ENCODE assay signal across 20 mouse cellular contexts in the genomic region with DNA sequence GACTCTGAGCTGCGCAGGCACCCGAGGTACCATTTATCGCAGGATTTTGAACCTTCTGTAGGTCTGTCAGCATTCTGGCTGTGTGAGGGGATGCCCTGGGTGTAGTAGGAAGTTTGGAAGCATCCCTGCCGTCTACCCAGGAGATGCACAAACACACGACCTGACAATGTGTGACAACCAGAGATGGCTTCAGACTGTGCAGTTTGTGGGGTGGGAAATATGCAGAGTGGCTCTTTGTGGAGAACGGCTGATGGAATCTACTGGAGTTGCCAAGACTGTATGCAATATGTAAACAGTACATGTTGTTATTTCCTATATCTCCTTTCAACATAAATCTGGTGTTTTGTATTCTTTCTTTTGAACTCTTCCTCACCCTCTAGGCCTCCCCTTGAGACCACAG. TPM values are rescaled to one million over a fixed set of nuclear protein-coding genes. Genes with fewer than 3 reads are reported as not detected.
DNase-seq lines count a peak whose midpoint lies in the region; ATAC-seq and TF ChIP-seq lines count a peak whose summit lies in the region.
"Had no signal": no experiment of that assay in that cellular context is flagged by ENCODE, and none has a peak within 500 bp of the region (broad histone marks: within the 10 kb centered on the region; RNA-seq: fewer than 3 reads in every experiment).

No protein-coding gene starts in this region.

- no peak overlapping the region for H3K9ac ChIP-seq in intestine, embryonic 15.5 days
- H3K9ac ChIP-seq in intestine, postnatal 0 days (ENCODE audit: low read depth, low read length), result no peak overlapping the region
- no peak overlapping the region for H3K9ac ChIP-seq in lung, embryonic 16.5 days (ENCODE audit: low read length)
- no peak overlapping the region for H3K9ac ChIP-seq in midbrain, postnatal 0 days (replicated peaks; ENCODE audit: low read length, poor library complexity, severe bottlenecking)
- no peak overlapping the region for H3K9ac ChIP-seq in midbrain, embryonic 16.5 days (ENCODE audit: low read depth, low read length)
- H3K9ac ChIP-seq: embryonic facial prominence, embryonic 13.5 days; forebrain, embryonic 12.5 days; heart, embryonic 12.5 days; hindbrain, embryonic 14.5 days had no signal

- no peak for TF ChIP-seq CTCF in intestine, postnatal 0 days (IDR thresholded peaks at IDR 0.05; ENCODE audit: low read depth)
- no peak for TF ChIP-seq CTCF in midbrain, postnatal 0 days (IDR thresholded peaks at IDR 0.05)

- H3K4me2 ChIP-seq in intestine, embryonic 15.5 days (replicated peaks), result no peak overlapping the region
- H3K4me2 ChIP-seq in intestine, postnatal 0 days (replicated peaks; ENCODE audit: low read depth), result no peak overlapping the region
- H3K4me2 ChIP-seq in lung, embryonic 16.5 days (ENCODE audit: low read depth, low read length), result peak overlapping the region; percentile 0; the same call in 1 of the 2 replicates
- H3K4me2 ChIP-seq in midbrain, postnatal 0 days (ENCODE audit: low read depth, low read length, poor library complexity, severe bottlenecking), result no peak overlapping the region
- H3K4me2 ChIP-seq in midbrain, embryonic 16.5 days (ENCODE audit: low read length), result no peak overlapping the region
- H3K4me2 ChIP-seq: embryonic facial prominence, embryonic 13.5 days; forebrain, embryonic 12.5 days; heart, embryonic 12.5 days; hindbrain, embryonic 14.5 days had no signal

- H3K4me3 ChIP-seq in intestine, embryonic 15.5 days (replicated peaks), result no peak overlapping the region
- H3K4me3 ChIP-seq in intestine, postnatal 0 days (ENCODE audit: low read depth, low read length), result no peak overlapping the region
- H3K4me3 ChIP-seq in lung, embryonic 16.5 days (ENCODE audit: low read length), result no peak overlapping the region
- no peak overlapping the region for H3K4me3 ChIP-seq in midbrain, postnatal 0 days (ENCODE audit: low read depth, low read length)
- no peak overlapping the region for H3K4me3 ChIP-seq in midbrain, embryonic 16.5 days (ENCODE audit: low read depth, low read length)
- H3K4me3 ChIP-seq: embryonic facial prominence, embryonic 13.5 days; forebrain, embryonic 12.5 days; heart, adult 2 months; heart, embryonic 12.5 days; hindbrain, embryonic 10.5 days had no signal

- H3K27ac ChIP-seq in intestine, embryonic 15.5 days, result 0 out of 2 replicates have a peak overlapping the region, but pooled peaks have one; percentile 15
- no peak overlapping the region for H3K27ac ChIP-seq in intestine, postnatal 0 days (ENCODE audit: low read depth, low read length)
- H3K27ac ChIP-seq in lung, embryonic 16.5 days (ENCODE audit: low read length), result peak overlapping the region; percentile 38
- H3K27ac ChIP-seq in midbrain, postnatal 0 days (ENCODE audit: low read depth, low read length), result peak overlapping the region; percentile 38; the same call in 1 of the 2 replicates
- no peak overlapping the region for H3K27ac ChIP-seq in midbrain, embryonic 16.5 days (ENCODE audit: low read length)
- H3K27ac ChIP-seq: embryonic facial prominence, embryonic 13.5 days; forebrain, embryonic 12.5 days; heart, adult 2 months; hindbrain, embryonic 10.5 days; hindbrain, embryonic 14.5 days had no signal

- 0 out of 2 replicates have a peak, but pooled peaks cover 12% of the 10 kb centered on the region for H3K4me1 ChIP-seq in intestine, embryonic 15.5 days (replicated peaks)
- H3K4me1 ChIP-seq in intestine, postnatal 0 days (replicated peaks; ENCODE audit: control insufficient read depth, insufficient read depth, low read length), result 0 out of 2 replicates have a peak, but pooled peaks cover 5% of the 10 kb centered on the region
- peaks cover 21% of the 10 kb centered on the region for H3K4me1 ChIP-seq in lung, embryonic 16.5 days (replicated peaks; ENCODE audit: control insufficient read depth, insufficient read depth, low read length)
- H3K4me1 ChIP-seq in midbrain, postnatal 0 days (ENCODE audit: insufficient read depth, low read length), result no peaks in the 10 kb centered on the region
- H3K4me1 ChIP-seq in midbrain, embryonic 16.5 days (ENCODE audit: control insufficient read depth, insufficient read depth, low read length), result 0 out of 2 replicates have a peak, but pooled peaks cover 2% of the 10 kb centered on the region

- H3K36me3 ChIP-seq in intestine, embryonic 15.5 days, result no peaks in the 10 kb centered on the region
- peaks cover 23% of the 10 kb centered on the region; the same call in 1 of the 2 replicates for H3K36me3 ChIP-seq in intestine, postnatal 0 days (ENCODE audit: control insufficient read depth, insufficient read depth)
- H3K36me3 ChIP-seq in lung, embryonic 16.5 days (ENCODE audit: control insufficient read depth, insufficient read depth, low read length), result no peaks in the 10 kb centered on the region
- H3K36me3 ChIP-seq in midbrain, postnatal 0 days (ENCODE audit: insufficient read depth, low read length), result no peaks in the 10 kb centered on the region
- H3K36me3 ChIP-seq in midbrain, embryonic 16.5 days (ENCODE audit: control insufficient read depth, insufficient read depth, low read length), result no peaks in the 10 kb centered on the region
- H3K36me3 ChIP-seq: embryonic facial prominence, embryonic 13.5 days; forebrain, embryonic 12.5 days; heart, embryonic 12.5 days; hindbrain, embryonic 10.5 days had no signal

- no peak for ATAC-seq in intestine, embryonic 15.5 days
- ATAC-seq in intestine, postnatal 0 days, result no peak
- peak; percentile 86 for ATAC-seq in lung, embryonic 16.5 days (ENCODE audit: low read depth)
- no peak for ATAC-seq in midbrain, postnatal 0 days (ENCODE audit: low FRiP score)
- no peak for ATAC-seq in midbrain, embryonic 16.5 days

- WGBS in intestine, embryonic 15.5 days, result 63% methylated on average over 6 of the region's 6 CpGs
- 63% methylated on average over 6 of the region's 6 CpGs for WGBS in intestine, postnatal 0 days
- 49% methylated on average over 6 of the region's 6 CpGs for WGBS in lung, embryonic 16.5 days
- 58% methylated on average over 6 of the region's 6 CpGs for WGBS in midbrain, postnatal 0 days
- 67% methylated on average over 6 of the region's 6 CpGs for WGBS in midbrain, embryonic 16.5 days

- no peaks in the 10 kb centered on the region for H3K27me3 ChIP-seq in intestine, embryonic 15.5 days (replicated peaks)
- no peaks in the 10 kb centered on the region for H3K27me3 ChIP-seq in intestine, postnatal 0 days (replicated peaks; ENCODE audit: control insufficient read depth, insufficient read depth, low read length)
- no peaks in the 10 kb centered on the region for H3K27me3 ChIP-seq in lung, embryonic 16.5 days (ENCODE audit: control insufficient read depth, insufficient read depth, low read depth, low read length)
- no peaks in the 10 kb centered on the region for H3K27me3 ChIP-seq in midbrain, postnatal 0 days (ENCODE audit: insufficient read depth, low read length)
- H3K27me3 ChIP-seq in midbrain, embryonic 16.5 days (ENCODE audit: control insufficient read depth, insufficient read depth, low read depth, low read length), result no peaks in the 10 kb centered on the region
- H3K27me3 ChIP-seq: embryonic facial prominence, embryonic 13.5 days; forebrain, embryonic 12.5 days; heart, embryonic 12.5 days had no signal

- no peak for DNase-seq in lung, postnatal 36 days
- DNase-seq in midbrain, postnatal 0 days (ENCODE audit: low spot score), result no peak
- DNase-seq: adrenal gland, adult 2 months; adrenal gland, postnatal 25 days; cerebellum, adult 18-20 months; cerebellum, adult 9-11 months; cerebellum, postnatal 36 days; gastrocnemius, postnatal 10 days; heart, adult 2 months had no signal

- H3K9me3 ChIP-seq in intestine, embryonic 15.5 days, result no peaks in the 10 kb centered on the region
- no peaks in the 10 kb centered on the region for H3K9me3 ChIP-seq in intestine, postnatal 0 days (ENCODE audit: control insufficient read depth)
- no peaks in the 10 kb centered on the region for H3K9me3 ChIP-seq in lung, embryonic 16.5 days (ENCODE audit: control insufficient read depth, low read length)
- H3K9me3 ChIP-seq in midbrain, postnatal 0 days (ENCODE audit: low read length), result no peaks in the 10 kb centered on the region
- H3K9me3 ChIP-seq in midbrain, embryonic 16.5 days (replicated peaks; ENCODE audit: control insufficient read depth, low read length, poor library complexity, severe bottlenecking), result no peaks in the 10 kb centered on the region
- H3K9me3 ChIP-seq: embryonic facial prominence, embryonic 13.5 days; forebrain, embryonic 12.5 days; heart, embryonic 12.5 days; hindbrain, embryonic 10.5 days had no signal

RNA-seq across cellular contexts. Expression of gene 9130230L23Rik, which starts 33.0 kb away (rescaled TPM):
- polyA plus RNA-seq in intestine, embryonic 15.5 days (2015; fragmentation: Nextera tagmentation; extraction: Ambion mirVana), result 1.6 and 2.4 TPM in 2 replicates
- 6.7 and 7.0 TPM in 2 replicates for polyA plus RNA-seq in intestine, postnatal 0 days (2015; fragmentation: Nextera tagmentation; extraction: Ambion mirVana)
- 1.4 and 2.3 TPM in 2 replicates for polyA plus RNA-seq in lung, embryonic 16.5 days (2015; fragmentation: Nextera tagmentation; extraction: Ambion mirVana)
- total RNA-seq in midbrain, postnatal 0 days (2014; rRNA removed), result not detected in 2 replicates
- not detected in 2 replicates for polyA plus RNA-seq in midbrain, postnatal 0 days (2015; fragmentation: Nextera tagmentation; extraction: Ambion mirVana)
- polyA plus RNA-seq in midbrain, embryonic 16.5 days (2015; fragmentation: Nextera tagmentation; extraction: Ambion mirVana), result not detected in 2 replicates
- total RNA-seq: heart, adult 2 months; heart, postnatal 25 days had no signal
- polyA plus RNA-seq: embryonic facial prominence, embryonic 13.5 days; frontal cortex, adult 2 months; hindbrain, embryonic 14.5 days had no signal

Comparison
In these comparisons a context has a peak if more than half of its experiments do, and no peak if none do; other contexts are left out.
1. H3K27ac ChIP-seq: peak in intestine, embryonic 15.5 days (single experiment), lung, embryonic 16.5 days (single experiment) and midbrain, postnatal 0 days (single experiment); none in intestine, postnatal 0 days (single experiment) and midbrain, embryonic 16.5 days (single experiment).